Mouse (Mus musculus): ENCODE measurements around the gene Ccdc88b.

DNA sequence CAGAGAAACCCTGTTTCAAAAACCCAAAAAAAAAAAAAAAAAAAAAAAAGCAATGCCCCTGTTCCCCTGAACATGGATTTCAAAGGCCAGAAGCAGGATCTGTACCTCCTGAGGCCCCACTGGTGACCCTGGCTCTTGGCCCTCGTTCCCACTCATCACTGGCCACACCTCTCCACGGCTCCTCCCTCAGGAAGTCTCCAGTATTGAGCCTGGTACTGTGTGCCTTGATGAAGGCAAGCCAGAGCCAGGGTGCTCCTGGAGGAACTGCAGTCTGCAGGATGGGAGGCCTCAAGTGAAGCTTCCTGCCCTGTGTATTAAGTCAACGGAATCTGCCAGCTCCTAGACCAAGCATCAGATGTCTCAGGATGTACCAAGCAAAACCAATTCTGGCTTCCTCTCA, 48.2 kb upstream of the Ccdc88b start:
- no peak for TF ChIP-seq CTCF (IDR thresholded peaks at IDR 0.05; ENCODE audit: low read depth)
- no peak for TF ChIP-seq EP300 (IDR thresholded peaks at IDR 0.05; ENCODE audit: low read depth)

All from liver, postnatal 0 days (tissue).